In genomic region chrX:8948130-8948805, GRCm38 (mm10) we compare ENCODE assay signal across 10 mouse cellular contexts. TPM values are rescaled to one million over a fixed set of nuclear protein-coding genes. Genes with fewer than 3 reads are reported as not detected.
A peak's percentile ranks its signal among the peaks of the same experiment; 100 is the strongest.
DNase-seq lines count a peak whose midpoint lies in the region; ATAC-seq and TF ChIP-seq lines count a peak whose summit lies in the region.
"Not testable (repeated sequence)": the region's sequence is repeated elsewhere in the genome, so short reads cannot be mapped to it uniquely, and the experiment has no call there.
"Had no signal": no experiment of that assay in that cellular context is flagged by ENCODE, and none has a peak within 500 bp of the region (broad histone marks: within the 10 kb centered on the region; RNA-seq: fewer than 3 reads in every experiment).

No protein-coding gene starts in this region.

- H3K79me2 ChIP-seq in heart, adult 2 months (replicated peaks; ENCODE audit: control insufficient read depth, insufficient read depth, low read length): not testable (repeated sequence)

- H3K9me3 ChIP-seq in embryonic facial prominence, embryonic 11.5 days (replicated peaks; ENCODE audit: control insufficient read depth, low read length); kidney, embryonic 16.5 days (ENCODE audit: low read length); limb, embryonic 11.5 days (ENCODE audit: control insufficient read depth, low read length): not testable (repeated sequence)

- ATAC-seq in embryonic facial prominence, embryonic 11.5 days (replicated peaks; ENCODE audit: insufficient number of reproducible peaks, low FRiP score, low TSS enrichment, low read depth): 0 out of 2 replicates have a peak, but pooled peaks have one; percentile 80
- peak; percentile 76 for ATAC-seq in kidney, embryonic 16.5 days (ENCODE audit: low FRiP score, low TSS enrichment)
- not testable (repeated sequence) for ATAC-seq in limb, embryonic 11.5 days (ENCODE audit: insufficient number of reproducible peaks, low FRiP score, low TSS enrichment, low read depth)

- not testable (repeated sequence) for H3K27me3 ChIP-seq in embryonic facial prominence, embryonic 11.5 days (ENCODE audit: control insufficient read depth, insufficient read depth, low read length); heart, adult 2 months (ENCODE audit: control insufficient read depth, insufficient read depth, low read length); kidney, embryonic 16.5 days (ENCODE audit: insufficient read depth, low read length); limb, embryonic 11.5 days (ENCODE audit: control insufficient read depth, insufficient read depth, low read length); splenic B cell, adult 2 months (ENCODE audit: control insufficient read depth, insufficient read depth, low read length, poor library complexity, severe bottlenecking)

- not testable (repeated sequence) for H3K4me1 ChIP-seq in embryonic facial prominence, embryonic 11.5 days (ENCODE audit: control insufficient read depth, insufficient read depth, low read length); heart, adult 2 months (ENCODE audit: control insufficient read depth, insufficient read depth, low read length); kidney, embryonic 16.5 days (ENCODE audit: insufficient read depth, low read length); limb, embryonic 11.5 days (ENCODE audit: control insufficient read depth, insufficient read depth, low read length)

- not testable (repeated sequence) for TF ChIP-seq POLR2A in heart, adult 2 months (IDR thresholded peaks at IDR 0.05; ENCODE audit: insufficient read depth, low read depth, low read length)

- H3K9ac ChIP-seq in embryonic facial prominence, embryonic 11.5 days (replicated peaks; ENCODE audit: low read length); heart, adult 2 months (ENCODE audit: low read depth, low read length); kidney, embryonic 16.5 days (replicated peaks; ENCODE audit: low read length); limb, embryonic 11.5 days (ENCODE audit: low read length): not testable (repeated sequence)

- H3K36me3 ChIP-seq in embryonic facial prominence, embryonic 11.5 days (replicated peaks; ENCODE audit: control insufficient read depth, insufficient read depth, low read depth, low read length); heart, adult 2 months (ENCODE audit: control insufficient read depth, insufficient read depth, low read length); kidney, embryonic 16.5 days (ENCODE audit: insufficient read depth, low read length); limb, embryonic 11.5 days (ENCODE audit: control insufficient read depth, insufficient read depth, low read length); splenic B cell, adult 2 months (ENCODE audit: control insufficient read depth, insufficient read depth, low read length, poor library complexity, severe bottlenecking): not testable (repeated sequence)

- not testable (repeated sequence) for TF ChIP-seq EP300 in heart, adult 2 months (IDR thresholded peaks at IDR 0.05; ENCODE audit: insufficient read depth, low read depth, low read length)

- 18% methylated on average over 7 of the region's 7 CpGs for WGBS in embryonic facial prominence, embryonic 11.5 days
- 22% methylated on average over 7 of the region's 7 CpGs for WGBS in heart, adult 2 months
- WGBS in kidney, embryonic 16.5 days: 20% methylated on average over 6 of the region's 7 CpGs
- WGBS in limb, embryonic 11.5 days: 19% methylated on average over 6 of the region's 7 CpGs

- not testable (repeated sequence) for H3K4me2 ChIP-seq in embryonic facial prominence, embryonic 11.5 days (ENCODE audit: low read depth, low read length); kidney, embryonic 16.5 days (replicated peaks; ENCODE audit: low read depth, low read length); limb, embryonic 11.5 days (ENCODE audit: low read depth, severe bottlenecking)

- DNase-seq in 416B (ENCODE audit: low read depth): peak; percentile 54
- peak; percentile 79 to 84 for DNase-seq in adrenal gland, postnatal 36 days
- peak; percentile 82 for DNase-seq in embryonic facial prominence, embryonic 11.5 days (ENCODE audit: low spot score)
- DNase-seq in heart, adult 2 months: peak; percentile 64 to 80
- peak; percentile 88 for DNase-seq in limb, embryonic 11.5 days (ENCODE audit: low spot score)
- DNase-seq in naive thymus-derived CD4-positive, alpha-beta T cell, adult 2 months (ENCODE audit: low read depth): peak; percentile 42
- DNase-seq in splenic B cell, adult 2 months (ENCODE audit: low read depth, low spot score): peak; percentile 32

- H3K4me3 ChIP-seq in embryonic facial prominence, embryonic 11.5 days (ENCODE audit: low read depth, low read length); heart, adult 2 months; kidney, embryonic 16.5 days (ENCODE audit: low read length); limb, embryonic 11.5 days (ENCODE audit: low read depth, low read length): not testable (repeated sequence)

- peak; percentile 75 for TF ChIP-seq CTCF in heart, adult 2 months (IDR thresholded peaks at IDR 0.05)

- intact Hi-C loops in heart, adult 2 months (cut with DNase I): not testable (repeated sequence)

- H3K27ac ChIP-seq in embryonic facial prominence, embryonic 11.5 days (replicated peaks; ENCODE audit: low read depth, low read length); heart, adult 2 months; kidney, embryonic 16.5 days (ENCODE audit: low read length); limb, embryonic 11.5 days (replicated peaks; ENCODE audit: low read depth, low read length): not testable (repeated sequence)

RNA-seq across cellular contexts. Expression of gene Fthl17b, which starts 14.5 kb away (rescaled TPM):
- total RNA-seq in adrenal gland, postnatal 36 days (2021): not detected
- polyA plus RNA-seq in embryonic facial prominence, embryonic 11.5 days (2014; fragmentation: Nextera tagmentation; extraction: Ambion mirVana): not detected in 2 replicates
- total RNA-seq in heart, adult 2 months (2021): not detected
- not detected in 2 replicates for polyA plus RNA-seq in heart, adult 2 months (2012; rRNA removed)
- not detected in 2 replicates for polyA plus RNA-seq in kidney, embryonic 16.5 days (2015; fragmentation: Nextera tagmentation; extraction: Ambion mirVana)
- polyA plus RNA-seq in limb, embryonic 11.5 days (2014; fragmentation: Nextera tagmentation; extraction: Ambion mirVana): not detected in 2 replicates
- total RNA-seq: G1E had no signal
- polyA plus RNA-seq: G1E; intestine, embryonic 15.5 days had no signal

RNA-seq across cellular contexts. Expression of gene Fthl17c, which starts 28.1 kb away (rescaled TPM):
- not detected for total RNA-seq in adrenal gland, postnatal 36 days (2021)
- polyA plus RNA-seq in embryonic facial prominence, embryonic 11.5 days (2014; fragmentation: Nextera tagmentation; extraction: Ambion mirVana): not detected in 2 replicates
- not detected for total RNA-seq in heart, adult 2 months (2021)
- polyA plus RNA-seq in heart, adult 2 months (2012; rRNA removed): not detected in 2 replicates
- polyA plus RNA-seq in kidney, embryonic 16.5 days (2015; fragmentation: Nextera tagmentation; extraction: Ambion mirVana): not detected in 2 replicates
- polyA plus RNA-seq in limb, embryonic 11.5 days (2014; fragmentation: Nextera tagmentation; extraction: Ambion mirVana): not detected in 2 replicates
- total RNA-seq: G1E had no signal
- polyA plus RNA-seq: G1E; intestine, embryonic 15.5 days had no signal

RNA-seq across cellular contexts. Expression of gene Fthl17d, which starts 38.3 kb away (rescaled TPM):
- not detected for total RNA-seq in adrenal gland, postnatal 36 days (2021)
- polyA plus RNA-seq in embryonic facial prominence, embryonic 11.5 days (2014; fragmentation: Nextera tagmentation; extraction: Ambion mirVana): not detected in 2 replicates
- total RNA-seq in heart, adult 2 months (2021): not detected
- not detected in 2 replicates for polyA plus RNA-seq in heart, adult 2 months (2012; rRNA removed)
- polyA plus RNA-seq in kidney, embryonic 16.5 days (2015; fragmentation: Nextera tagmentation; extraction: Ambion mirVana): not detected in 2 replicates
- polyA plus RNA-seq in limb, embryonic 11.5 days (2014; fragmentation: Nextera tagmentation; extraction: Ambion mirVana): not detected in 2 replicates
- total RNA-seq: G1E had no signal
- polyA plus RNA-seq: G1E; intestine, embryonic 15.5 days had no signal

RNA-seq across cellular contexts. Expression of gene B630019K06Rik, which starts 56.1 kb away (rescaled TPM):
- total RNA-seq in adrenal gland, postnatal 36 days (2021): 10 to 100 TPM in 1 of 2 experiments, 1 to 10 TPM in 1; 8.1 to 10.2 TPM
- polyA plus RNA-seq in embryonic facial prominence, embryonic 11.5 days (2014; fragmentation: Nextera tagmentation; extraction: Ambion mirVana): 5.5 and 5.8 TPM in 2 replicates
- total RNA-seq in heart, adult 2 months (2021): 1 to 10 TPM in 1 of 2 experiments, under 1 TPM in 1; 0.91 to 1.0 TPM
- polyA plus RNA-seq in heart, adult 2 months (2012; rRNA removed): 0.44 and 0.45 TPM in 2 replicates
- 2.6 and 2.7 TPM in 2 replicates for polyA plus RNA-seq in kidney, embryonic 16.5 days (2015; fragmentation: Nextera tagmentation; extraction: Ambion mirVana)
- polyA plus RNA-seq in limb, embryonic 11.5 days (2014; fragmentation: Nextera tagmentation; extraction: Ambion mirVana): 6.5 and 8.1 TPM in 2 replicates

Comparison
In these comparisons a context has a peak if more than half of its experiments do, and no peak if none do; other contexts are left out.
1. DNase-seq: peak in every context shown above with its lines; median percentile 88 in limb, embryonic 11.5 days; 82 in embryonic facial prominence, embryonic 11.5 days; 82 in adrenal gland, postnatal 36 days; 72 in heart, adult 2 months; 54 in 416B; 42 in naive thymus-derived CD4-positive, alpha-beta T cell, adult 2 months; 32 in splenic B cell, adult 2 months.